Mouse (Mus musculus): Measurements from ENCODE around the gene Arrdc5.

Gene Arrdc5

GRCm38 (mm10) chr17:56255863-56256238 is 44.2 kb downstream of the Arrdc5 start:
- DNase-seq (ENCODE audit: low read depth) = peak; percentile 99

GRCm38 (mm10) chr17:56255429-56255828 is 44.7 kb downstream of the Arrdc5 start:
- no peak for DNase-seq (ENCODE audit: low read depth)

- DNase-seq (ENCODE audit: low read depth) = no peak
Observed at GRCm38 (mm10) chr17:56254695-56255094, 45.4 kb downstream of the Arrdc5 start.

- no peak for DNase-seq (ENCODE audit: low read depth)
Observed at GRCm38 (mm10) chr17:56251136-56251829, 48.8 kb downstream of the Arrdc5 start.

GRCm38 (mm10) chr17:56245608-56246007 is 54.5 kb downstream of the Arrdc5 start:
- DNase-seq (ENCODE audit: low read depth) = no peak
